ENCODE assay signal across 8 mouse cellular contexts in the genomic region with DNA sequence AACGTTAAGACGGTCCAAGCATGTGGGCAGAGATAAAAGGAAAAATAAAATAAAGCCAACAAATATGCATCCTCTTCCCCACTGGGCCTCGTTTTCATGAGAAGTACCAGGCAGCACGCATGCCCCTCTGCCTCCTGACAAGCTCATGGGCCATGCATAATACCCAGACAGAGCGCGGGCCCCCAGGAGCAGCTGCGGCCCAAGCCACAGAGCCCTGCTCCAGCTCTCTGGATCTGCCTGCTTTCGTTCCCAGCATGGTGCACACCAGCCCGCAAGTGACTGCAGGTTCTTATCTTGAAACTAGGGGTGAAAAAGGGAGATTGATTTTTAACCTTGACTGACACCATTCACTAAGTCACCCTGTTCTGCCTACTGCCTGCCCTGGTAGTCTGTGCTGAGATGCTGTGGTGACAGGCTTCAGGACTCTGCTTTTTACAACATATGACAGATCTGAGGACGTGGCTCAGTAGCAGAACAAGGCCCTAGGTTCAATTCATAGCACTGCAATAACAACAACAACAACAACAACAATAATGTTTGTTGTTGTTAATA.
A peak's percentile ranks its signal among the peaks of the same experiment; 100 is the strongest.
DNase-seq lines count a peak whose midpoint lies in the region; ATAC-seq and TF ChIP-seq lines count a peak whose summit lies in the region.
"Had no signal": no experiment of that assay in that cellular context is flagged by ENCODE, and none has a peak within 500 bp of the region (broad histone marks: within the 10 kb centered on the region; RNA-seq: fewer than 3 reads in every experiment).

No protein-coding gene starts in this region.

- ATAC-seq in liver, embryonic 11.5 days (replicated peaks; ENCODE audit: low FRiP score) = no peak
- peak; percentile 62 for ATAC-seq in forebrain, embryonic 15.5 days (replicated peaks)
- peak; percentile 26 for ATAC-seq in megakaryocyte progenitor cell, adult 5-6 weeks (replicated peaks; ENCODE audit: poor library complexity)
- no peak for ATAC-seq in neural tube, embryonic 15.5 days (ENCODE audit: low FRiP score)
- no peak for ATAC-seq in inflammation-experienced regulatory T-cells, adult 6 months
- no peak for ATAC-seq in kidney, embryonic 14.5 days (ENCODE audit: low FRiP score, low TSS enrichment)

- no peak for TF ChIP-seq POLR2A in liver, adult 2 months (IDR thresholded peaks at IDR 0.05; ENCODE audit: extremely low read depth, insufficient read depth, low read length)

- peaks cover 50% of the 10 kb centered on the region for H3K4me1 ChIP-seq in liver, adult 2 months (ENCODE audit: control insufficient read depth, insufficient read depth, low read length)
- H3K4me1 ChIP-seq in liver, embryonic 11.5 days (replicated peaks; ENCODE audit: control insufficient read depth, insufficient read depth, low read length) = peaks cover 4% of the 10 kb centered on the region
- peaks cover 29% of the 10 kb centered on the region for H3K4me1 ChIP-seq in forebrain, embryonic 15.5 days
- peaks cover 58% of the 10 kb centered on the region for H3K4me1 ChIP-seq in neural tube, embryonic 15.5 days
- peaks cover 26% of the 10 kb centered on the region for H3K4me1 ChIP-seq in kidney, embryonic 14.5 days (ENCODE audit: control insufficient read depth, insufficient read depth, low read length)

- WGBS in liver, adult 2 months = 69% methylated on average over 10 of the region's 10 CpGs
- 58% methylated on average over 10 of the region's 10 CpGs for WGBS in liver, embryonic 11.5 days
- 18% methylated on average over 10 of the region's 10 CpGs for WGBS in forebrain, embryonic 15.5 days
- 20% methylated on average over 10 of the region's 10 CpGs for WGBS in neural tube, embryonic 15.5 days
- WGBS in kidney, embryonic 14.5 days = 58% methylated on average over 10 of the region's 10 CpGs

- H3K4me2 ChIP-seq in liver, embryonic 11.5 days = no peak overlapping the region
- no peak overlapping the region for H3K4me2 ChIP-seq in forebrain, embryonic 15.5 days (replicated peaks)
- H3K4me2 ChIP-seq in neural tube, embryonic 15.5 days = no peak overlapping the region
- H3K4me2 ChIP-seq in kidney, embryonic 14.5 days (replicated peaks; ENCODE audit: low read depth, low read length) = no peak overlapping the region
- H3K4me2 ChIP-seq: kidney, embryonic 15.5 days had no signal

- no peak for TF ChIP-seq CTCF in liver, adult 2 months (IDR thresholded peaks at IDR 0.05; ENCODE audit: low read depth, low read length)

- peaks cover 28% of the 10 kb centered on the region; the same call in 1 of the 2 replicates for H3K79me2 ChIP-seq in liver, adult 2 months (ENCODE audit: control insufficient read depth, insufficient read depth, low read length)

- no peaks in the 10 kb centered on the region for H3K9me3 ChIP-seq in liver, embryonic 11.5 days (ENCODE audit: control insufficient read depth, low read length)
- H3K9me3 ChIP-seq in forebrain, embryonic 15.5 days = no peaks in the 10 kb centered on the region
- no peaks in the 10 kb centered on the region for H3K9me3 ChIP-seq in neural tube, embryonic 15.5 days (replicated peaks)
- no peaks in the 10 kb centered on the region for H3K9me3 ChIP-seq in kidney, embryonic 14.5 days (ENCODE audit: control insufficient read depth, low read length)
- H3K9me3 ChIP-seq: kidney, embryonic 15.5 days had no signal

- no peak overlapping the region for H3K9ac ChIP-seq in liver, adult 2 months (ENCODE audit: low read depth, low read length)
- no peak overlapping the region for H3K9ac ChIP-seq in liver, embryonic 11.5 days (ENCODE audit: low read depth, low read length)
- H3K9ac ChIP-seq in forebrain, embryonic 15.5 days (replicated peaks) = no peak overlapping the region
- no peak overlapping the region for H3K9ac ChIP-seq in neural tube, embryonic 15.5 days (replicated peaks)
- H3K9ac ChIP-seq in kidney, embryonic 14.5 days (ENCODE audit: low read depth, low read length) = no peak overlapping the region
- H3K9ac ChIP-seq: kidney, embryonic 15.5 days had no signal

- no peaks in the 10 kb centered on the region for H3K36me3 ChIP-seq in liver, adult 2 months (ENCODE audit: control insufficient read depth, insufficient read depth, low read length)
- no peaks in the 10 kb centered on the region for H3K36me3 ChIP-seq in liver, embryonic 11.5 days (ENCODE audit: control insufficient read depth, insufficient read depth, low read length)
- H3K36me3 ChIP-seq in forebrain, embryonic 15.5 days = no peaks in the 10 kb centered on the region
- no peaks in the 10 kb centered on the region for H3K36me3 ChIP-seq in neural tube, embryonic 15.5 days
- H3K36me3 ChIP-seq in kidney, embryonic 14.5 days (ENCODE audit: control insufficient read depth, insufficient read depth, low read length) = no peaks in the 10 kb centered on the region
- H3K36me3 ChIP-seq: kidney, embryonic 15.5 days had no signal

- no peak overlapping the region for H3K4me3 ChIP-seq in liver, adult 2 months (ENCODE audit: insufficient read depth, low read depth, low read length)
- H3K4me3 ChIP-seq in liver, embryonic 11.5 days (ENCODE audit: low read depth, low read length) = no peak overlapping the region
- no peak overlapping the region for H3K4me3 ChIP-seq in forebrain, embryonic 15.5 days
- H3K4me3 ChIP-seq in neural tube, embryonic 15.5 days (replicated peaks) = no peak overlapping the region
- no peak overlapping the region for H3K4me3 ChIP-seq in kidney, embryonic 14.5 days (ENCODE audit: low read length)
- H3K4me3 ChIP-seq: kidney, embryonic 15.5 days had no signal

- peak overlapping the region; percentile 48 for H3K27ac ChIP-seq in liver, adult 2 months (replicated peaks; ENCODE audit: insufficient read depth, low read depth, low read length)
- H3K27ac ChIP-seq in liver, embryonic 11.5 days (ENCODE audit: low read depth, low read length) = no peak overlapping the region
- H3K27ac ChIP-seq in forebrain, embryonic 15.5 days (replicated peaks) = no peak overlapping the region
- peak overlapping the region; percentile 52 for H3K27ac ChIP-seq in neural tube, embryonic 15.5 days (replicated peaks)
- H3K27ac ChIP-seq in kidney, embryonic 14.5 days (ENCODE audit: low read depth, low read length) = no peak overlapping the region

- peak; percentile 56 for DNase-seq in liver, adult 2 months (ENCODE audit: extremely low read depth, low read depth, low spot score)
- no peak for DNase-seq in liver, embryonic 11.5 days (ENCODE audit: low spot score)

- H3K27me3 ChIP-seq in liver, adult 2 months (ENCODE audit: control insufficient read depth, insufficient read depth, low read length) = no peaks in the 10 kb centered on the region
- 0 out of 2 replicates have a peak, but pooled peaks cover 4% of the 10 kb centered on the region for H3K27me3 ChIP-seq in liver, embryonic 11.5 days (replicated peaks; ENCODE audit: control insufficient read depth, insufficient read depth, low read length)
- H3K27me3 ChIP-seq in forebrain, embryonic 15.5 days = no peaks in the 10 kb centered on the region
- H3K27me3 ChIP-seq in neural tube, embryonic 15.5 days (replicated peaks) = no peaks in the 10 kb centered on the region
- no peaks in the 10 kb centered on the region for H3K27me3 ChIP-seq in kidney, embryonic 14.5 days (ENCODE audit: control insufficient read depth, insufficient read depth, low read length)

Comparison
In these comparisons a context has a peak if more than half of its experiments do, and no peak if none do; other contexts are left out.
1. H3K27ac ChIP-seq: peak in liver, adult 2 months (single experiment) and neural tube, embryonic 15.5 days (single experiment); none in liver, embryonic 11.5 days (single experiment), forebrain, embryonic 15.5 days (single experiment) and kidney, embryonic 14.5 days (single experiment).
2. ATAC-seq: peak in forebrain, embryonic 15.5 days (single experiment) and megakaryocyte progenitor cell, adult 5-6 weeks (single experiment); none in liver, embryonic 11.5 days (single experiment), neural tube, embryonic 15.5 days (single experiment), inflammation-experienced regulatory T-cells, adult 6 months (single experiment) and kidney, embryonic 14.5 days (single experiment).